Mouse (Mus musculus) G1E (cell line): ENCODE results near the gene Cnr2. TPM values are rescaled to one million over a fixed set of nuclear protein-coding genes. Genes with fewer than 3 reads are reported as not detected.
A peak's percentile ranks its signal among the peaks of the same experiment; 100 is the strongest.

Experiments
- ATAC-seq: 2 replicates; pipeline ENCODE4 v1.8.0; 2016; ENCODE audit warnings: mild to moderate bottlenecking; ENCODE audit not compliant: insufficient number of reproducible peaks, poor library complexity, low FRiP score, severe bottlenecking; ENCODE audit errors: extremely low read depth
- DNase-seq: peaks from one replicate; pipeline ENCODE4 v3.0.0; 2012; ENCODE audit warnings: low spot score
- H3K27me3 ChIP-seq: 2 replicates; pipeline ENCODE4 v1.6.1; 2012; ENCODE audit warnings: mild to moderate bottlenecking, low read length, inconsistent platforms; ENCODE audit not compliant: insufficient read depth
- H3K36me3 ChIP-seq: replicated peaks from 2 replicates; pipeline ENCODE3; 2012; ENCODE audit warnings: mild to moderate bottlenecking, inconsistent platforms
- H3K4me1 ChIP-seq: 2 replicates; pipeline ENCODE4 v1.6.1; 2012; ENCODE audit warnings: low read depth, low read length, inconsistent platforms, mixed read lengths; ENCODE audit not compliant: insufficient read depth
- H3K4me3 ChIP-seq: 2 replicates; pipeline ENCODE4 v1.5.1; 2012; ENCODE audit warnings: low read depth, mild to moderate bottlenecking, inconsistent platforms, low read length, moderate library complexity, mixed read lengths
- H3K9me3 ChIP-seq: replicated peaks from 2 replicates; pipeline ENCODE4 v1.6.1; 2012; ENCODE audit warnings: inconsistent platforms
- CTCF ChIP-seq: IDR thresholded peaks from 2 replicates; pipeline ENCODE4 v1.5.1; 2012; ENCODE audit warnings: low read depth, low read length, inconsistent platforms, mixed read lengths
- GATA1 ChIP-seq: IDR thresholded peaks from 2 replicates; pipeline ENCODE4 v1.6.1; 2012; ENCODE audit warnings: borderline replicate concordance, low read length, inconsistent platforms, mixed read lengths
- GATA2 ChIP-seq: IDR thresholded peaks from 2 replicates; pipeline ENCODE4 v1.6.1; 2012; ENCODE audit warnings: low read depth, low read length, inconsistent platforms, borderline replicate concordance
- POLR2AphosphoS5 ChIP-seq: IDR thresholded peaks from 2 replicates; pipeline ENCODE4 v1.6.1; 2012; ENCODE audit warnings: low read depth, low read length, inconsistent platforms; ENCODE audit not compliant: insufficient replicate concordance
- TAL1 ChIP-seq: conservative IDR thresholded peaks from 2 replicates; pipeline ENCODE4 v1.6.1; 2012; ENCODE audit warnings: low read depth, low read length, inconsistent platforms, mixed read lengths
- polyA plus RNA-seq: library from polyadenylated mRNA; stranded (reverse); fragments of >175 nt; gene quantifications from 2 replicates; pipeline ENCODE4 v1.2.3, GENCODE M21; 2012
- total RNA-seq, 2 experiments: library from RNA; stranded (forward) in 1 of 2; stranded (reverse) in 1 of 2; fragments of 200-1000 nt in 1 of 2; fragments of >200 nt in 1 of 2; fragmentation: Nextera tagmentation in 1 of 2; gene quantifications; 2 replicates each; pipeline ENCODE4 v1.2.3; 2014 to 2017

The Cnr2 gene
- total and polyA plus RNA-seq, 3 experiments: 5.1 to 28.2 (median 13.6) TPM

GRCm38 (mm10) chr4:135889884-135890283, 5.3 kb upstream of the Cnr2 start:
- no peak overlapping the region for H3K4me3 ChIP-seq
- H3K27me3 ChIP-seq: peaks cover 16% of the 10 kb centered on the region
- H3K9me3 ChIP-seq: peaks cover 4% of the 10 kb centered on the region; the same call in 1 of the 2 replicates
- H3K36me3 ChIP-seq: no peaks in the 10 kb centered on the region
- DNase-seq (peak; percentile 52), ATAC-seq (peak; percentile 34; the same call in 1 of the 2 replicates)
- TF ChIP-seq TAL1 (no peak), GATA2 (no peak), POLR2AphosphoS5 (no peak), CTCF (peak; percentile 61), GATA1 (no peak)
- H3K4me1 ChIP-seq: peaks cover 42% of the 10 kb centered on the region

DNA sequence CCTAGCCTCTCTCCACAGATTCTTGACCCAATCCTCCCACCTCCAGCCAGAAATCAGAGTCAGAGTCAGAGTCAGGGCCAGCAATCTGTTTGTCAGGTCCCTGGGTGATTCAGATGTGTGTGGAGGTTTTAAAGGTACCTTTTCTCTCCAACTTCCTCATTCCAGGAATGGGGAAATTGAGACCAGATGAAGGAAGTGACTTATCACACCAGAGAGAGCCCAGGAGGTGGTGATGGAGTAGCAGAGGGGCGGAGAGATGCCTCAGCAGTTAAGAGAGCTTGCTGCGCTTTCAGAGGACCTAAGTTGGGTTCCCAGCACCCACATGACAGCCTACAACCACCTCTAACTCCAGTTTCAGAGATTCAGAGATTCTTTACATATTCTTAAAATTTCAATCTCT, 3.7 kb upstream of the Cnr2 start:
- ATAC-seq: no peak
- peaks cover 4% of the 10 kb centered on the region; the same call in 1 of the 2 replicates for H3K9me3 ChIP-seq

DNA sequence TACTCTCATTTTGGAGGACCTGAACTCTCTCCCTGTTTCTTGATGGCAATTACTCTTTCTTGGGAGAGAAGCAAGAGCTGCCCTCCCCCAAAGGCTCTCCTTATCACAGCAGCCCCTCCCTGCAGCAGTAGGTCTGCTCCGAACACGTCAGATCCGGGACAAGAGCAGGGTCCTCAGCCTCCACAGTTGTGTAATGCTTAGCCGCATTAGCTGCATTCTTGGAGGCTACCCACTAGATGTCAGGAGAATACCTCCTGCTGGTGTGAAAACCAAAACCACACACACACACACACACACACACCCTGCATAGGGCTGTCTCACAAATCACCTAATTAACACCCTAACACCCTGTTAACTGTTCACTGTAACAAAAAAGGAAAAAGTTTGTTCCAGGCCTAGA, 2.3 kb upstream of the Cnr2 start:
- peaks cover 4% of the 10 kb centered on the region; the same call in 1 of the 2 replicates for H3K27me3 ChIP-seq
- no peak overlapping the region for H3K4me3 ChIP-seq
- no peaks in the 10 kb centered on the region for H3K36me3 ChIP-seq
- DNase-seq (no peak), ATAC-seq (no peak)
- peaks cover 4% of the 10 kb centered on the region; the same call in 1 of the 2 replicates for H3K9me3 ChIP-seq
- no peak for TF ChIP-seq GATA2
- no peak for TF ChIP-seq CTCF
- TF ChIP-seq TAL1: no peak
- TF ChIP-seq GATA1: no peak
- TF ChIP-seq POLR2AphosphoS5: no peak
- peaks cover 65% of the 10 kb centered on the region for H3K4me1 ChIP-seq

More for the DNA sequence above, 3.7 kb upstream of the Cnr2 start:
- Histone ChIP-seq H3K36me3 (no peaks in the 10 kb centered on the region), H3K4me3 (no peak overlapping the region), H3K4me1 (peaks cover 52% of the 10 kb centered on the region), H3K27me3 (peaks cover 4% of the 10 kb centered on the region; the same call in 1 of the 2 replicates)
- TF ChIP-seq GATA2 (no peak), TAL1 (peak; percentile 26; the same call in 1 of the 2 replicates), GATA1 (no peak)
- DNase-seq: no peak

DNA sequence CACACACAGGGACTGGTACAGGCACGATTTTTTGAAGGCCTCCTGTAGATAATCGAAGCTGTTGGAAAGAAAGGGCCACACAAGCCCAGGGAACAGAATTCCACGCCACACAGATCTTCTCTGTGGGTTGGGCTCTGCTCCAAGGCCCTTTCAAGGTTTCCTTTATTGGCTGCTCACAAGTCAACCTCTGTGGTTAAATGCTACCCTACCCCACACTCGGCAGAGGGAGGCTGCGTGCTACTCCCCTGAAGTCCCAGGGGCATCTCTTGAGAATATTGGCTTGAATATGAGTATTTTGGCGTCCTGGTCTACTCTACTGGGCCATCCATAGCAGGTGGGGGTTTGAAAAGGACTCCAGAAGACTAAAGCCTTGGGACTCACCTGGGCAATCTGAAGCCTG, 963 bp downstream of the Cnr2 start:
- Histone ChIP-seq H3K27me3 (no peaks in the 10 kb centered on the region), H3K4me1 (peaks cover 74% of the 10 kb centered on the region), H3K9me3 (peaks cover 4% of the 10 kb centered on the region; the same call in 1 of the 2 replicates), H3K36me3 (peaks cover 16% of the 10 kb centered on the region), H3K4me3 (peak overlapping the region; percentile 62)
- DNase-seq: no peak
- no peak for ATAC-seq
- TF ChIP-seq POLR2AphosphoS5: no peak
- TF ChIP-seq GATA1: no peak
- TF ChIP-seq CTCF: no peak
- no peak for TF ChIP-seq GATA2
- no peak for TF ChIP-seq TAL1

DNA sequence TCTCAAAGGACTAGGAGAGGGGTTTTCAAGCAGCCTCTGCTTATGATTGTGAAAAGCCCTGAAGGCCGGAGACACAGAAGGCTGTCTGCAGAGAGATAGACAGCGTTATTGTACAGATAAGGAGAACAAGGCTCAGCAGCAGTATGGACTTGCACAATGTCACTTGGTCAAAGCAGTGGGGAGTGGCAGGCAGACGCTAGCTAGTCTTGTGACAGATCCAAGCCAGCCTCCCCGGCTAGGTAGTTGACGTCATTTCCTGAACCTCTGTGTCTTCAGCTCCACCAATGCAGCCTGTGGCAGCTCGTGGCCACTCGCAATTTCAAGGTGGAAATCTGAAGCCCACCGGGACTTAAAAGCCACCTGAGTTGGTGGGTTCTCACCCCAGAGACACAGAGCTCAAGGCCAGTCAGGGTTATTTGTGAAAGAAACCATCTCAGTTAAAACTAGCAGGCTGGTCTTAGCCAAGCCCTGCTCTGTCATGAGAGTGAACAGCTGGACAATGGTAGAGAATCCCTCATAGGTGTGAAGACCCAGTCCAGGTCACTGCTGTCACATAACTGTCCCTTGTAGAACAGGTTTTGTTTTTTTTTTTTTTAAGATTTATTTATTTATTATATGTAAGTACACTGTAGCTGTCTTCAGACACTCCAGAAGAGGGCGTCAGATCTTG, 3.3 kb downstream of the Cnr2 start:
- H3K4me1 ChIP-seq: peaks cover 69% of the 10 kb centered on the region

DNA sequence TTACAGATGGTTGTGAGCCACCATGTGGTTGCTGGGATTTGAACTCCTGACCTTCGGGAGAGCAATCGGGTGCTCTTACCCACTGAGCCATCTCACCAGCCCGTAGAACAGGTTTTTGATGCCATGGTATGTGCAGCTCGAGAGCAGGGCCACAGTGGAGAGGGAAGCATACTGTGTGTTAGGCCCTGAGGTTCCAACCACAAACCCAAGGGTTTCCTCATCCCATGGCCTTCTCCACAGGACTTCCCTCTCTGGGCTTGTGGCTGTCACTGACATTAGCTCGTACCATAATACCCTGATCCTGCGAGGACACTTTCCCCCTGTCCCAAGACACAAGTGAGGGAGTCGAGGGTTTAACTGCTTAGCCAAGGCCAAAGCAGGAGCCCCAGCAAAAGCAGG, 3.9 kb downstream of the Cnr2 start:
- no peak overlapping the region for H3K4me3 ChIP-seq
- 0 out of 2 replicates have a peak, but pooled peaks cover 2% of the 10 kb centered on the region for H3K9me3 ChIP-seq
- ATAC-seq: no peak
- H3K4me1 ChIP-seq: peaks cover 74% of the 10 kb centered on the region
- no peak for TF ChIP-seq GATA1
- no peak for TF ChIP-seq GATA2
- TF ChIP-seq TAL1: no peak
- no peak for TF ChIP-seq CTCF
- no peak for TF ChIP-seq POLR2AphosphoS5
- DNase-seq: no peak
- H3K36me3 ChIP-seq: peaks cover 39% of the 10 kb centered on the region
- no peaks in the 10 kb centered on the region for H3K27me3 ChIP-seq

More for the DNA sequence above, 3.3 kb downstream of the Cnr2 start:
- Histone ChIP-seq H3K36me3 (peaks cover 34% of the 10 kb centered on the region), H3K4me3 (peak overlapping the region; percentile 44; the same call in 1 of the 2 replicates), H3K27me3 (no peaks in the 10 kb centered on the region), H3K9me3 (0 out of 2 replicates have a peak, but pooled peaks cover 2% of the 10 kb centered on the region)
- ATAC-seq (peak; percentile 95), DNase-seq (peak; percentile 90)
- TF ChIP-seq POLR2AphosphoS5 (no peak), TAL1 (peak; percentile 46; the same call in 1 of the 2 replicates)
